Mouse (Mus musculus) neural tube, embryonic 12.5 days (tissue): ENCODE results near the gene Meiob. TPM values are rescaled to one million over a fixed set of nuclear protein-coding genes. Genes with fewer than 3 reads are reported as not detected.

Experiments used
- ATAC-seq: fragments of 200-750 bp; cut with Nextera tagmentation; 2 replicates; pipeline ENCODE4 v1.8.0; 2017; ENCODE audit warnings: low read depth, mild to moderate bottlenecking, moderate TSS enrichment, moderate library complexity; ENCODE audit not compliant: low FRiP score
- H3K27ac ChIP-seq: fragments of 300-500 bp; sonication (generic); 2 replicates; pipeline ENCODE4 v1.5.1; 2016
- H3K27me3 ChIP-seq: fragments of 300-500 bp; sonication (generic); replicated peaks from 2 replicates; pipeline ENCODE4 v1.6.1; 2016; ENCODE audit warnings: mild to moderate bottlenecking
- H3K36me3 ChIP-seq: fragments of 300-500 bp; sonication (generic); 2 replicates; pipeline ENCODE4 v1.6.1; 2016; ENCODE audit warnings: mild to moderate bottlenecking
- H3K4me1 ChIP-seq: fragments of 300-500 bp; sonication (generic); 2 replicates; pipeline ENCODE4 v1.6.1; 2016
- H3K4me2 ChIP-seq: fragments of 300-500 bp; sonication (generic); replicated peaks from 2 replicates; pipeline ENCODE4 v1.6.1; 2016; ENCODE audit warnings: mild to moderate bottlenecking
- H3K4me3 ChIP-seq: fragments of 300-500 bp; sonication (generic); 2 replicates; pipeline ENCODE4 v1.5.1; 2016
- H3K9ac ChIP-seq: fragments of 300-500 bp; sonication (generic); 2 replicates; pipeline ENCODE4 v1.6.1; 2016; ENCODE audit warnings: mild to moderate bottlenecking
- H3K9me3 ChIP-seq: fragments of 300-500 bp; sonication (generic); 2 replicates; pipeline ENCODE4 v1.6.1; 2016; ENCODE audit warnings: mild to moderate bottlenecking
- WGBS: fragments of 180-500 bp; shearing (Covaris S2); methylation state at CpG from one replicate; pipeline ENCODE4 v1.1.7; 2016; 5-methylcytosine and 5-hydroxymethylcytosine counted together
- polyA plus RNA-seq: library from polyadenylated mRNA; unstranded; fragments of >200 nt; fragmentation: Nextera tagmentation; extraction: Ambion mirVana; gene quantifications from 2 replicates; pipeline ENCODE4 v1.2.1, GENCODE M21; 2016

Meiob gene
- polyA plus RNA-seq, 1 experiment from 2014 or later = not detected

- peaks cover 11% of the 10 kb centered on the region for H3K4me1 ChIP-seq
- no peak overlapping the region for H3K9ac ChIP-seq
- WGBS = 47% methylated on average over 7 of the region's 7 CpGs
- peaks cover 21% of the 10 kb centered on the region for H3K36me3 ChIP-seq
- no peaks in the 10 kb centered on the region for H3K27me3 ChIP-seq
- no peak overlapping the region for H3K4me3 ChIP-seq
- H3K4me2 ChIP-seq = no peak overlapping the region
- ATAC-seq = no peak
- no peaks in the 10 kb centered on the region for H3K9me3 ChIP-seq
- no peak overlapping the region for H3K27ac ChIP-seq
Observed at GRCm38 (mm10) chr17:24881738-24882440, 77.8 kb downstream of the Meiob start.

GRCm38 (mm10) chr17:24884391-24884790 is 80.3 kb downstream of the Meiob start:
- 92% methylated on average over 6 of the region's 6 CpGs for WGBS

GRCm38 (mm10) chr17:24885356-24886133 is 81.5 kb downstream of the Meiob start:
- Histone ChIP-seq H3K4me3 (peak overlapping the region; percentile 62), H3K27me3 (no peaks in the 10 kb centered on the region), H3K9ac (peak overlapping the region; percentile 51), H3K9me3 (no peaks in the 10 kb centered on the region), H3K27ac (no peak overlapping the region), H3K36me3 (peaks cover 34% of the 10 kb centered on the region), H3K4me1 (peaks cover 22% of the 10 kb centered on the region), H3K4me2 (peak overlapping the region; percentile 91)
- no peak for ATAC-seq
- WGBS = 28% methylated on average over 22 of the region's 22 CpGs

More at GRCm38 (mm10) chr17:24884391-24884790, 80.3 kb downstream of the Meiob start:
- Histone ChIP-seq H3K4me2 (no peak overlapping the region), H3K27me3 (no peaks in the 10 kb centered on the region), H3K4me3 (no peak overlapping the region), H3K27ac (no peak overlapping the region), H3K4me1 (peaks cover 22% of the 10 kb centered on the region), H3K9me3 (no peaks in the 10 kb centered on the region), H3K9ac (no peak overlapping the region), H3K36me3 (peaks cover 26% of the 10 kb centered on the region)
- no peak for ATAC-seq

GRCm38 (mm10) chr17:24886134-24886931 is 82.2 kb downstream of the Meiob start, which contains the start of the genes Nubp2 and Spsb3:
Gene Nubp2 (minus strand): TSS chr17:24886349.
Gene Spsb3 (plus strand): TSS chr17:24886643.
- Histone ChIP-seq H3K36me3 (peaks cover 42% of the 10 kb centered on the region), H3K27me3 (no peaks in the 10 kb centered on the region), H3K9me3 (no peaks in the 10 kb centered on the region), H3K27ac (peak within 1 kb of the TSS; percentile 64), H3K9ac (peak within 1 kb of the TSS; percentile 86), H3K4me3 (peak within 1 kb of the TSS; percentile 89), H3K4me2 (peak within 1 kb of the TSS; percentile 97), H3K4me1 (peaks cover 22% of the 10 kb centered on the region)
- WGBS = under 1% methylated on average over 69 of the region's 69 CpGs
- ATAC-seq = peak; percentile 95

GRCm38 (mm10) chr17:24886932-24887271 is 82.8 kb downstream of the Meiob start:
- 2% methylated on average over 18 of the region's 18 CpGs for WGBS
- Histone ChIP-seq H3K4me1 (peaks cover 22% of the 10 kb centered on the region), H3K9ac (peak overlapping the region; percentile 86), H3K9me3 (no peaks in the 10 kb centered on the region), H3K4me3 (peak overlapping the region; percentile 89), H3K36me3 (peaks cover 48% of the 10 kb centered on the region), H3K27me3 (no peaks in the 10 kb centered on the region), H3K4me2 (peak overlapping the region; percentile 97), H3K27ac (no peak overlapping the region)
- peak; percentile 61 for ATAC-seq

- H3K9me3 ChIP-seq = no peaks in the 10 kb centered on the region
- H3K27me3 ChIP-seq = no peaks in the 10 kb centered on the region
- 69% methylated on average over 18 of the region's 18 CpGs for WGBS
- peak overlapping the region; percentile 86 for H3K9ac ChIP-seq
- H3K4me2 ChIP-seq = peak overlapping the region; percentile 97
- H3K4me1 ChIP-seq = peaks cover 22% of the 10 kb centered on the region
- ATAC-seq = no peak
- no peak overlapping the region for H3K27ac ChIP-seq
- peak overlapping the region; percentile 89 for H3K4me3 ChIP-seq
- peaks cover 52% of the 10 kb centered on the region for H3K36me3 ChIP-seq
Observed at GRCm38 (mm10) chr17:24887291-24888080, 83.4 kb downstream of the Meiob start.

- WGBS = 88% methylated on average over 3 of the region's 3 CpGs
- Histone ChIP-seq H3K27me3 (no peaks in the 10 kb centered on the region), H3K4me3 (no peak overlapping the region), H3K36me3 (peaks cover 50% of the 10 kb centered on the region), H3K4me2 (no peak overlapping the region), H3K9me3 (no peaks in the 10 kb centered on the region), H3K9ac (no peak overlapping the region), H3K27ac (no peak overlapping the region), H3K4me1 (peaks cover 27% of the 10 kb centered on the region)
- ATAC-seq = no peak
Observed at GRCm38 (mm10) chr17:24888862-24889261, 84.8 kb downstream of the Meiob start.

Other genes starting within 250 kb of the Meiob start
- gene Tsc2, start 171.7 kb upstream of the Meiob start, polyA plus RNA-seq = 66.5 and 75.0 TPM in 2 replicates
- gene Nthl1, start 171.6 kb upstream of the Meiob start, polyA plus RNA-seq = 10.5 and 12.4 TPM in 2 replicates
- 36.9 and 37.7 TPM in 2 replicates for gene Slc9a3r2, start 154.0 kb upstream of the Meiob start, polyA plus RNA-seq
- not detected in 2 replicates for gene Npw, start 145.8 kb upstream of the Meiob start, polyA plus RNA-seq
- gene Zfp598, start 134.6 kb upstream of the Meiob start, polyA plus RNA-seq = 24.1 and 27.2 TPM in 2 replicates
- 42.3 and 43.3 TPM in 2 replicates for gene Syngr3, start 114.3 kb upstream of the Meiob start, polyA plus RNA-seq
- 40.2 and 41.9 TPM in 2 replicates for gene Gfer, start 108.1 kb upstream of the Meiob start, polyA plus RNA-seq
- 2.4 and 3.0 TPM in 2 replicates for gene Noxo1, start 108.1 kb upstream of the Meiob start, polyA plus RNA-seq
- 91.5 and 95.3 TPM in 2 replicates for gene Tbl3, start 96.6 kb upstream of the Meiob start, polyA plus RNA-seq
- gene Rnf151, start 86.2 kb upstream of the Meiob start, polyA plus RNA-seq = not detected in 2 replicates
- 826 and 871 TPM in 2 replicates for gene Rps2, start 86.2 kb upstream of the Meiob start, polyA plus RNA-seq
- 230 and 240 TPM in 2 replicates for gene Ndufb10, start 79.8 kb upstream of the Meiob start, polyA plus RNA-seq
- not detected in 2 replicates for gene Rpl3l, start 76.5 kb upstream of the Meiob start, polyA plus RNA-seq
- gene Msrb1, start 67.6 kb upstream of the Meiob start, polyA plus RNA-seq = 23.3 and 24.8 TPM in 2 replicates
- gene Hs3st6, start 51.3 kb upstream of the Meiob start, polyA plus RNA-seq = 0.62 and 0.69 TPM in 2 replicates
- gene Hagh, start 35.9 kb downstream of the Meiob start, polyA plus RNA-seq = 37.5 and 40.0 TPM in 2 replicates
- gene Fahd1, start 46.1 kb downstream of the Meiob start, polyA plus RNA-seq = 18.2 and 18.7 TPM in 2 replicates
- gene Igfals, start 61.7 kb downstream of the Meiob start, polyA plus RNA-seq = 0.28 and 0.32 TPM in 2 replicates
- 75.4 and 75.9 TPM in 2 replicates for gene Nubp2, start 82.1 kb downstream of the Meiob start, polyA plus RNA-seq
- gene Spsb3, start 82.4 kb downstream of the Meiob start, polyA plus RNA-seq = 53.1 and 57.7 TPM in 2 replicates
- gene Eme2, start 90.8 kb downstream of the Meiob start, polyA plus RNA-seq = 41.6 and 44.5 TPM in 2 replicates
- gene Mrps34, start 90.8 kb downstream of the Meiob start, polyA plus RNA-seq = 89.9 and 98.4 TPM in 2 replicates
- 49.7 and 55.1 TPM in 2 replicates for gene Nme3, start 92.2 kb downstream of the Meiob start, polyA plus RNA-seq
- gene Mapk8ip3, start 132.7 kb downstream of the Meiob start, polyA plus RNA-seq = 78.9 and 82.1 TPM in 2 replicates
- 183 TPM in 2 replicates for gene Jpt2, start 156.4 kb downstream of the Meiob start, polyA plus RNA-seq
- gene Cramp1l, start 211.5 kb downstream of the Meiob start, polyA plus RNA-seq = 12.0 and 13.1 TPM in 2 replicates
- 23.0 and 29.4 TPM in 2 replicates for gene Ift140, start 211.8 kb downstream of the Meiob start, polyA plus RNA-seq